Mouse (Mus musculus) G1E (cell line): ENCODE measurements around the gene Dmkn.

ENCODE experiments used
- POLR2AphosphoS5 ChIP-seq: IDR thresholded peaks from 2 replicates; pipeline ENCODE4 v1.6.1; 2012; ENCODE audit warnings: low read depth, low read length, inconsistent platforms; ENCODE audit not compliant: insufficient replicate concordance
- TAL1 ChIP-seq: conservative IDR thresholded peaks from 2 replicates; pipeline ENCODE4 v1.6.1; 2012; ENCODE audit warnings: low read depth, low read length, inconsistent platforms, mixed read lengths

DNA sequence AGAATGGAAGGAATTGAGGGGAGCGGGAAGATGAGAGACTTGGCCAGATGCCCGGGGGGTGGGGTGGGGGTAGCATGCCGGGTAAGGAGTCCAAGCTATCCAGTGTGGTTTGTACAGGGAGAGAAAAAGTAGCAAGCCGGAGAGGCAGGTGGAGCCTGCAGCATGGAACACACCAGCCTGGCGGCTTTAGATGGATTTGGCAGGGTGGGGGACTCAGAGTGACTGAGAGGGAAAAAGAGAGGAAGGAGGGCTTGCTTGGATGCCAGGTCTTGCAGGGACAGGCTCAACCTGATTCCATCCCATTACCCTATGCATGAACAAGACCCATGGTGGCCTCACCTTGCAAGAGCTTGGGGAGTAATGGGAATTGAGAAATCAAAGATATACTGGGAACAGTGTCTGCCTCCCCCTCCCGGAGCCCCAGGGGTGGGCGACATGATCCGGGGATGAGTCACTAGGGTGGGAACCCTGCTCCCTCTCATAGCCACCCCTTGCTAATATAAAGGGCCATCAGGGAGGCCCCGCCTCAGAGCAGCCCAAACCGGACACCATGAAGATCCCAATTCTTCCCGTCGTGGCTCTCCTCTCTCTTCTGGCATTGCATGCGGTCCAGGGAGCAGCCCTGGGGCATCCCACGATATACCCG, 23.9 kb downstream of the Dmkn start, which contains the start of gene Krtdap:
- TF ChIP-seq POLR2AphosphoS5, result no peak
- TF ChIP-seq TAL1, result no peak
